Mouse (Mus musculus) monocyte, adult 59 days (primary cell): ENCODE data around the gene Sox2. TPM values are rescaled to one million over a fixed set of nuclear protein-coding genes. Genes with fewer than 3 reads are reported as not detected.

Experiments used
- total RNA-seq, 2 experiments: library from RNA; stranded (reverse); gene quantifications; one replicate each; pipeline ENCODE4 v1.2.4; 2023

The Sox2 gene
- not detected for total RNA-seq

GRCm38 (mm10) chr3:34649726-34650620, at the start of gene Sox2:
Gene Sox2, plus strand, starts transcription at chr3:34650405.

